Mouse (Mus musculus) G1E (cell line): Measurements from ENCODE around the gene Erv3. TPM values are rescaled to one million over a fixed set of nuclear protein-coding genes. Genes with fewer than 3 reads are reported as not detected.

ENCODE experiments used
- ATAC-seq: 2 replicates; pipeline ENCODE4 v1.8.0; 2016; ENCODE audit warnings: mild to moderate bottlenecking; ENCODE audit not compliant: insufficient number of reproducible peaks, poor library complexity, low FRiP score, severe bottlenecking; ENCODE audit errors: extremely low read depth
- DNase-seq: peaks from one replicate; pipeline ENCODE4 v3.0.0; 2012; ENCODE audit warnings: low spot score
- H3K27me3 ChIP-seq: 2 replicates; pipeline ENCODE4 v1.6.1; 2012; ENCODE audit warnings: mild to moderate bottlenecking, low read length, inconsistent platforms; ENCODE audit not compliant: insufficient read depth
- H3K36me3 ChIP-seq: replicated peaks from 2 replicates; pipeline ENCODE3; 2012; ENCODE audit warnings: mild to moderate bottlenecking, inconsistent platforms
- H3K4me1 ChIP-seq: 2 replicates; pipeline ENCODE4 v1.6.1; 2012; ENCODE audit warnings: low read depth, low read length, inconsistent platforms, mixed read lengths; ENCODE audit not compliant: insufficient read depth
- H3K4me3 ChIP-seq: 2 replicates; pipeline ENCODE4 v1.5.1; 2012; ENCODE audit warnings: low read depth, mild to moderate bottlenecking, inconsistent platforms, low read length, moderate library complexity, mixed read lengths
- H3K9me3 ChIP-seq: replicated peaks from 2 replicates; pipeline ENCODE4 v1.6.1; 2012; ENCODE audit warnings: inconsistent platforms
- CTCF ChIP-seq: IDR thresholded peaks from 2 replicates; pipeline ENCODE4 v1.5.1; 2012; ENCODE audit warnings: low read depth, low read length, inconsistent platforms, mixed read lengths
- GATA1 ChIP-seq: IDR thresholded peaks from 2 replicates; pipeline ENCODE4 v1.6.1; 2012; ENCODE audit warnings: borderline replicate concordance, low read length, inconsistent platforms, mixed read lengths
- GATA2 ChIP-seq: IDR thresholded peaks from 2 replicates; pipeline ENCODE4 v1.6.1; 2012; ENCODE audit warnings: low read depth, low read length, inconsistent platforms, borderline replicate concordance
- POLR2AphosphoS5 ChIP-seq: IDR thresholded peaks from 2 replicates; pipeline ENCODE4 v1.6.1; 2012; ENCODE audit warnings: low read depth, low read length, inconsistent platforms; ENCODE audit not compliant: insufficient replicate concordance
- TAL1 ChIP-seq: conservative IDR thresholded peaks from 2 replicates; pipeline ENCODE4 v1.6.1; 2012; ENCODE audit warnings: low read depth, low read length, inconsistent platforms, mixed read lengths
- polyA plus RNA-seq: library from polyadenylated mRNA; stranded (reverse); fragments of >175 nt; gene quantifications from 2 replicates; pipeline ENCODE4 v1.2.3, GENCODE M21; 2012
- total RNA-seq, 2 experiments: library from RNA; stranded (forward) in 1 of 2; stranded (reverse) in 1 of 2; fragments of 200-1000 nt in 1 of 2; fragments of >200 nt in 1 of 2; fragmentation: Nextera tagmentation in 1 of 2; gene quantifications; 2 replicates each; pipeline ENCODE4 v1.2.3; 2014 to 2017

The Erv3 gene
- 393 and 534 TPM in 2 replicates for total RNA-seq (2014; fragmentation: Nextera tagmentation)
- 60.3 and 62.5 TPM in 2 replicates for total RNA-seq (2017)
- polyA plus RNA-seq = 5.2 and 5.9 TPM in 2 replicates

GRCm38 (mm10) chr2:131859721-131860120 lies at the start of gene Erv3:
Erv3 (minus strand) TSS chr2:131859747.
- DNase-seq = no peak
- H3K36me3 ChIP-seq = peaks cover 21% of the 10 kb centered on the region
- peak within 1 kb of the TSS; percentile 69 for H3K4me3 ChIP-seq
- peaks cover 2% of the 10 kb centered on the region; the same call in 1 of the 2 replicates for H3K27me3 ChIP-seq
- ATAC-seq = peak; percentile 59
- TF ChIP-seq POLR2AphosphoS5 (no peak), GATA2 (no peak), TAL1 (peak; percentile 67)
- peaks cover 99% of the 10 kb centered on the region for H3K4me1 ChIP-seq
- no peaks in the 10 kb centered on the region for H3K9me3 ChIP-seq

GRCm38 (mm10) chr2:131908906-131909305 lies 49.4 kb upstream of the Erv3 start:
- Histone ChIP-seq H3K27me3 (no peaks in the 10 kb centered on the region), H3K36me3 (peaks cover 16% of the 10 kb centered on the region), H3K4me3 (no peak overlapping the region; the same call in 1 of the 2 replicates), H3K9me3 (no peaks in the 10 kb centered on the region), H3K4me1 (peaks cover 76% of the 10 kb centered on the region)
- DNase-seq (no peak), ATAC-seq (no peak)
- no peak for TF ChIP-seq CTCF
- TF ChIP-seq POLR2AphosphoS5 = no peak
- TF ChIP-seq GATA2 = no peak
- TF ChIP-seq TAL1 = no peak
- TF ChIP-seq GATA1 = no peak

GRCm38 (mm10) chr2:131908351-131908861 lies 48.9 kb upstream of the Erv3 start:
- H3K4me3 ChIP-seq = no peak overlapping the region
- peaks cover 11% of the 10 kb centered on the region for H3K36me3 ChIP-seq
- peaks cover 75% of the 10 kb centered on the region for H3K4me1 ChIP-seq
- TF ChIP-seq GATA2 (no peak), CTCF (no peak), TAL1 (no peak), POLR2AphosphoS5 (no peak), GATA1 (no peak)
- H3K27me3 ChIP-seq = no peaks in the 10 kb centered on the region
- no peak for DNase-seq
- no peaks in the 10 kb centered on the region for H3K9me3 ChIP-seq
- ATAC-seq = no peak

- H3K9me3 ChIP-seq = no peaks in the 10 kb centered on the region
- no peak for ATAC-seq
- peaks cover 3% of the 10 kb centered on the region for H3K36me3 ChIP-seq
- H3K27me3 ChIP-seq = no peaks in the 10 kb centered on the region
- TF ChIP-seq CTCF = no peak
- TF ChIP-seq TAL1 = no peak
- no peak for TF ChIP-seq POLR2AphosphoS5
- TF ChIP-seq GATA2 = no peak
- TF ChIP-seq GATA1 = no peak
- H3K4me3 ChIP-seq = no peak overlapping the region
- H3K4me1 ChIP-seq = peaks cover 76% of the 10 kb centered on the region
- DNase-seq = no peak
Observed at GRCm38 (mm10) chr2:131907311-131907710, 47.8 kb upstream of the Erv3 start.

- Histone ChIP-seq H3K27me3 (no peaks in the 10 kb centered on the region), H3K36me3 (no peaks in the 10 kb centered on the region), H3K4me1 (peaks cover 74% of the 10 kb centered on the region), H3K9me3 (no peaks in the 10 kb centered on the region), H3K4me3 (no peak overlapping the region)
- no peak for TF ChIP-seq TAL1
- TF ChIP-seq GATA2 = no peak
- TF ChIP-seq GATA1 = no peak
- TF ChIP-seq CTCF = no peak
- no peak for TF ChIP-seq POLR2AphosphoS5
- DNase-seq (no peak), ATAC-seq (no peak)
Observed at GRCm38 (mm10) chr2:131906846-131907245, 47.3 kb upstream of the Erv3 start.

- ATAC-seq (no peak), DNase-seq (no peak)
- TF ChIP-seq TAL1 = no peak
- TF ChIP-seq GATA1 = no peak
- TF ChIP-seq CTCF = no peak
- no peak for TF ChIP-seq POLR2AphosphoS5
- no peak for TF ChIP-seq GATA2
- Histone ChIP-seq H3K36me3 (no peaks in the 10 kb centered on the region), H3K4me1 (peaks cover 70% of the 10 kb centered on the region), H3K4me3 (no peak overlapping the region), H3K27me3 (no peaks in the 10 kb centered on the region), H3K9me3 (no peaks in the 10 kb centered on the region)
Observed at GRCm38 (mm10) chr2:131906266-131906665, 46.7 kb upstream of the Erv3 start.
